Mouse (Mus musculus): ENCODE measurements around the gene Clba1.

Clba1 gene

GRCm38 (mm10) chr12:112808587-112809364 is at the start of gene Clba1:
TSS of gene Clba1 (plus strand) at chr12:112808937.
- peak; percentile 90 for DNase-seq (ENCODE audit: low spot score)

DNA sequence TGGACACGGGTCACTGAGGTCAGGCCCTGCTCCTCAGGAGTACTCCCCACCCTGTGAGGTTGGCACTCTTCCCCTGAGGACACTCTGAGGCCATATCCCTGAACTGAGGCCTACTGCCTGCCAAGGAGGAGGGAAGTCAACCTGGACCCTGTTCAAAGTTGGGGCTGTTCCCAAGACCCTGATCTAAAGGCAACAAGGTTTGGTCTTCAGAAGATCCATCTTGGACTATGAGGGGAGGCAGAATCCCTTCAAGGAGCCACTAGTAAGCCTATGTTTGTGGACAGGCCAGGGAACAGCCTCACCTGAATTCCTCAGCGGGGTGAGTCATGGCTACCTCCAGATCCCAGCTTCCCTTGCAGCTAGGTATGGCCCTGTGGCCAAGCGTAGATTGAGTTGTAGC is 49.3 kb upstream of the Clba1 start:
- no peak for DNase-seq (ENCODE audit: low spot score)

GRCm38 (mm10) chr12:112760154-112760926 is 48.4 kb upstream of the Clba1 start, which contains the start of gene Pld4:
TSS of gene Pld4 (plus strand) at chr12:112760655.
- no peak for DNase-seq (ENCODE audit: low spot score)

- DNase-seq (ENCODE audit: low spot score) = no peak
These were observed 47.3 kb upstream of the Clba1 start for GRCm38 (mm10) chr12:112761411-112761810.

- no peak for DNase-seq (ENCODE audit: low spot score)
These were observed 46.7 kb upstream of the Clba1 start for GRCm38 (mm10) chr12:112762018-112762417.

GRCm38 (mm10) chr12:112763176-112763575 is 45.6 kb upstream of the Clba1 start:
- no peak for DNase-seq (ENCODE audit: low spot score)

GRCm38 (mm10) chr12:112764141-112764540 is 44.6 kb upstream of the Clba1 start:
- DNase-seq (ENCODE audit: low spot score) = no peak

GRCm38 (mm10) chr12:112764991-112765390 is 43.7 kb upstream of the Clba1 start:
- DNase-seq (ENCODE audit: low spot score) = no peak

GRCm38 (mm10) chr12:112766586-112766985 is 42.2 kb upstream of the Clba1 start:
- no peak for DNase-seq (ENCODE audit: low spot score)

DNA sequence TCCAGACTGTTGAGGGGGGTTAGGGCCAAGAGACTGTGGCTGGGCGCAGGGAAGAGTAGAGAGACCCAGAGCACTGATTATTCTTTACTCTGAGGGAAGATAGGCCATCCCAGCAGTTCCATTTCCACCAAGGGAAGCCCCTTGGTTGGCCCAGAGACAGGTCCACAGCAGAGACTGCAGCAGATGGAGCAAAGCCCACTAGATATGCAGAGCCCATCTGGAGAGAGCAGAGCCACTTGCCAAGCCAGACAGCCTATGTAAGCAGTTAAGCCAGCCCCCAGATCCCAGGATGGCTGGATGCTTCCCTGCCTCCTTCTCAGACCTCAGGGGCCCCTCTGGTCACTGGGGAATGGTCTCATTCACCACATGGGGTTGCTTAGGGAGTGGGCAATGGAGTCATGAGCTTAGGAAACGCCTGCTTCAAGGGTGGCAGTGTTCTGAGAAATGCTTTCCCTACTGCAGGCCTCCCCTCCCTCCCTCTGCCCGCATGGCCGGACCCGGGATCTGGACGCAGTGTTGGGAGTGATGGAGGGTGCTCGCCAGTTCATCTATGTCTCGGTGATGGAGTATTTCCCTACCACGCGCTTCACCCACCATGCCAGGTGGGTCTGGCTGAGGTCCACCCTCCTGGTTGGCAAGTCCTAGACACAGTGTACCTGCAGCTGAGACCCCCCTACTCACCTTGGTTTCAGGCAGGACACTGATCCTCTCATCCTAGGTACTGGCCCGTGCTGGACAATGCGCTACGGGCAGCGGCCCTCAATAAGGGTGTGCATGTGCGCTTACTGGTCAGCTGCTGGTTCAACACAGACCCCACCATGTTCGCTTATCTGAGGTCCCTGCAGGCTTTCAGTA is 41.5 kb upstream of the Clba1 start:
- DNase-seq (ENCODE audit: low spot score) = no peak

DNA sequence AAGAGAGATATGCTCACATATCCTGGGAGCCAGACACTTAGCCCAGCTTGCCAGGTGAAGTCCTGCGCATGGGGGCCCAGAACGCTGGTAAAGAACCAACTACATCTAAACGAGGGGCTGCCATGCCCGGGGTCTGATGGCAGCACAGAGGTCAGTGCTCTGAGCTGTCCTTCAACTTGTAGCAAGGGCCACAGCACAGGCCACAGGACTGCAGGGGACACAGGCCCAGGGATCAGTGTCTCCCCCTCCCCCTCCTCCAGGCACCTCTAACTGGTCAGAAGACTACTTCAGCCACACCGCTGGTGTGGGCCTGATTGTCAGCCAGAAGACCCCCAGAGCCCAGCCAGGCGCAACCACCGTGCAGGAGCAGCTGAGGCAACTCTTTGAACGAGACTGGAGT is 40.6 kb upstream of the Clba1 start:
- DNase-seq (ENCODE audit: low spot score) = no peak

- DNase-seq (ENCODE audit: low spot score) = no peak
These were observed 39.7 kb upstream of the Clba1 start for GRCm38 (mm10) chr12:112769031-112769430.

DNA sequence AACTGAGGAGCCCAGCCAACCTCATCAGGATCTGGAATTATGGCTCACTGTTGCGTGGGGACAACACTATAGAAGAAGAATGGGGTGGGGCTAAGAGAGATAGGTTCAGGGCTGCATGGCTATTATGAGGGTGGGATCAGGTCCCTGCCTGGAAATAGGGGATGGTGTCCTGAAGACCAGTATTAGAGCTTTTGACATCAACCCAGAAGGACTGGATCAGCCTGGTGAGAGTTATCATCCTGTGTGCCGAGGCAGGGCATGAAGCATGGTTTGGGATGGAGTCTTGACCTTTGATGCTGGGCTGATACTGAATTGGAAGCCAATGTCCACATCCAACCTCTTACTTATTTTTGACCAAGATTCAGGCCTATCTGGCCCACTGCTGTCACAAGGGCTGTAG is 39.0 kb upstream of the Clba1 start:
- no peak for DNase-seq (ENCODE audit: low spot score)

DNA sequence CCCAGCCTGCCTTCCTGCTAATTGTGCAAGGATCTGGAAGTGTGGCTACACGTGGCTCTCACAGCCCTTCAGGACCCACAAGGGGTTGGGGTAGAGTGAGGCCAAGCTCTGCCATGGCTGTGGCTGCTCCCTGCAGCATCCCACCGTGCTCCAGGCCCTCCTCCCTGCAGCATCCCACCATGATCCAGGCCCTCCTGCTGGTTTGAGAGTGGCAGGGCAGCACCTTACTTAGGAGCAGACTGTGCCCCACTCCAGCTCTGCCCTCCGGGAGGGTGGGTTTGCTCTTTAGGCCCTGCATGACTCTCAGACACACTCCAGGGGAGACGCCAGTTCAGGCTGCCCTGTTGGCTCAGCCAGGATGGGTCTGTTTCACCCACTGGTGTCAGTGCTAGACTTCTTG is 38.3 kb upstream of the Clba1 start:
- no peak for DNase-seq (ENCODE audit: low spot score)

DNA sequence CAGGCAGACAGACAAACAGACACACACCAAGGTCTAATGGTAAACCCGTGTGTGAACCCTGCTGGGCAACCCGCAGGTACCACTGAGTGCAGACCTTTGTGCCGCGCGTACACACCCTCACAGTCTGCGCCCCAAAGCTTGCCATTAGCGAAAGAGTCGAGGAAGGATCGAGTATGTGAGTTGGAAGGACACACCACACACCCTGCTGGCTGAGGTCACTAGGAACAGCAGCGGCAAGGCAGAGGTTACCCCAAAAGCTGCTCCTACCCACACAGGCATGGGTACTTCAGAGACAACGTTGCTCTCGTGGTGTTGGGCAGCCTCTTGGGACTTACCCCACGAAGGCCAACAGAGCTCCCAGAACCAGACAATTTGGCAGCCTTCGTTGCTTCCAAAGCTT is 36.4 kb upstream of the Clba1 start:
- DNase-seq (ENCODE audit: low spot score) = no peak

- DNase-seq (ENCODE audit: low spot score) = no peak
These were observed 35.4 kb upstream of the Clba1 start for GRCm38 (mm10) chr12:112773366-112773765.

- no peak for DNase-seq (ENCODE audit: low spot score)
These were observed 34.7 kb upstream of the Clba1 start for GRCm38 (mm10) chr12:112774026-112774425.

DNA sequence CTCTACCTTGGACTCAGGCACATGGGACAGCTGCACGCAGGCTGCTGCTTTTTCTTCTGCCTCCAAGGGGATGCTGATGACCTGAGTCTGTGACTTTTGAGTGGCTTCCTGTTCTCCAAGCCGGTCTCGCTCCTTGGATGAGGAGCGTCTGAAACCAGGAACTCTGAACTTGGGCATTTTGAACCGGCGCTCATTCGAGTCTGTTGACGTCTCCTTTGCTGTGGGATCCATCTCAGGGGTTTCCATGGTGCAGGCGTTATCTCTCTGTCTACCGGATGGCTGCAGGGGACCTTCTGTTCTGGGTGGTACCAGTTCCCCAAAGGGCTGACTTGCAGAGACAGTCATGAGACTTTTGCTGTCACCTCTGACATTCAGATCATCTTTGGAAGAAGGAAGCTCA is 34.3 kb upstream of the Clba1 start:
- no peak for DNase-seq (ENCODE audit: low spot score)

- no peak for DNase-seq (ENCODE audit: low spot score)
These were observed 17.7 kb upstream of the Clba1 start for GRCm38 (mm10) chr12:112791026-112791425.

GRCm38 (mm10) chr12:112793601-112794355 is 15.0 kb upstream of the Clba1 start:
- peak; percentile 63 for DNase-seq (ENCODE audit: low spot score)

DNA sequence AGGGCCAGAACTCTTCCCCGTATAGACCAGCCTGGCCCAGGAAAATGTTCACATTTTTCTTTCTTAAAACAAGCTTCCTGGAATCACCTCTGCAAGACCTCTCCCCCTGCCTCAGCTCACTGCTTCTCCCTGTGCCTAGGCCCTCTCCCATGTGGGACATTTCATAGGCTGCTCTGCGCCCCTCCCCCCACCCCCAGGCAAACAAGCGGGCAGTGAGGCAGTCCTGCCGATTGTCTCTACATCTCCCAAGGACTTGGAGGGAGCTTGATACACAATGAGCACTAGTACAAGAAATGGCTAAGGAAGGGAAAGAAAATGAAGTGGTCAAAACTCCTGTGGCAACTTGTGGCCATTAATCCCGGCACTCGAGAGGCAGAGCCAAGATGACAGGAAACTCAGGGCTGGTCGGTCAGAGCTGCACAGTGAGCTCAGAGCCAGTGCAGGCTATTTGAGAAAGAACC is 14.4 kb upstream of the Clba1 start:
- DNase-seq (ENCODE audit: low spot score) = no peak

DNA sequence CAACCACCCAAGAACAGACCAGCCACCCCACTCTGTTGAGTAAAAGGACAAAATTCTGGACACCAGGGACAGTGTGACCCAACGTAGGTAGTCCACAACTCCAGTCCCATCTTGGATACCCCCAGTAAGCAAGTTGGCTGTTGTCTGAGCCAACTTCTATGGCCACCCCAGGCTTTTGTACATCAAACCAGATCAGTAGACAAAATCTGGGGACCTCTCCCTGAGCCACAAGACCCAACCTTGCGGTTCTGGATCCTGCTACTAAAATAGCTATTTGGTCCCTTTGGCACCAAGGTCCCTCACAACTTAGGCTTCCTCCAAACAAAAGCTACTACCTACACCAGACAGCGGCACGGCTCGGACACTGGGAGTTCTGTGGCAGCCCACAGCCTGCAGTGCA is 13.7 kb upstream of the Clba1 start:
- no peak for DNase-seq (ENCODE audit: low spot score)
